Mouse (Mus musculus): ENCODE data around the gene Atp7b.
A peak's percentile ranks its signal among the peaks of the same experiment; 100 is the strongest.

Gene Atp7b

GRCm38 (mm10) chr8:22022244-22022643 lies 37.9 kb downstream of the Atp7b start:
- no peak for DNase-seq

GRCm38 (mm10) chr8:22019498-22019897 lies 40.6 kb downstream of the Atp7b start:
- no peak for DNase-seq

DNA sequence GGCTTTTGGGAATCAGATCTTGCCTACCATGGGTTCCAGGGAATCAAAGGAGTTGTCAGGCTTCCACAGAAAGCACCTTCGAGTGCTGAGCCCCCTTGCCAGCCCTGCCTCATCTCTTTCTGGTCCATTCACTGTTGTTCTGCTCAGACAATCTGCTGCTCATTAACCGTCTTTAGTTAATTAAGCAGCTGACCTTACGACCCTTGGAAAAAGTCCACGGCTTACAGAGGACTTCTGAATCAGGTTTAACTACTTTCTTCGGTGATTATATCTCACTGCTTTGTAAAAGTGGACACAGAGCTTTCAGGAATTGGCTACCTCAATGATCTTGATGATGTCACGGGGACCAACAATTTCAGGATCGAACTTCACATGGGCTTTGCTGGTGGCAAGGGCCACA lies 42.4 kb downstream of the Atp7b start:
- peak; percentile 28 for DNase-seq

GRCm38 (mm10) chr8:22013034-22013707 lies 46.9 kb downstream of the Atp7b start:
- no peak for DNase-seq

DNA sequence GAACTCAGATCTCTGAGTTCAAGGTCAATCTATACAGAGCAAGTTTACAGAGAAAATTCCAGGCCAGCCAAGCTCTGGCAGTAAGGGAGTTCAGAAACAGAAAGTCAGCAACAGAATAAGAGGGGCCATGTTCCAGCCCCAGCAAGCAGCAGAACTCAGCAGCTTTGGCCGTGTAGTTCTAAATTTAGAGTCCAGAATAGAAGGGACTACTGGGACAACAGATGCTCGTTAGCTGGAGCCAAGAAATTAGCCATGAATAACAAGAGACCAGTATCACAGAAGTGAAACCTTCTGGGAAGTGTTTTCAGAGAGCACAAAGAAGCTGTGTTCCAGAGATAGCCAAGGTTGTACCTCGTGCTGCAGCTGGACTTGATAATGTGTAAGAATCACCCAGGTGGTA lies 50.7 kb downstream of the Atp7b start:
- no peak for DNase-seq

DNA sequence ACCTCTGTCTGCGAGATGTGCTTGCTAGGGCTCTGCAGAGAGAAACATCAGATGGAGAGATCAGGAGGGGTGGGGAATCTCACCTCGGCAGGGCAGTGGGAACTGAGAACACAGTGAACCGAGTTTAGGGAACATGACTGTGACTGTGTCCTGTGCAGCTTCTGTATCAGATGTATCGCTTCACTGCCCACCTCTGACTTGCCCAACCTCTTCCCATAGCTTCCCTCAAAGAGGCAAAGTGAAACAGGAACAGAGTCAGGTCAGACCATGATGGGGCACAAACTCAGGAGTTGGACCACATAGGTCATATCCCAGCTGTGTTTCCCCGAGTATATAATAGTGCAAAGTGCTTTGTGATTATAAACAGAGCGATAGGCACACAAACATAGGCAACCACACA lies 53.7 kb downstream of the Atp7b start:
- no peak for DNase-seq

- DNase-seq = no peak
These were observed 55.2 kb downstream of the Atp7b start for GRCm38 (mm10) chr8:22004750-22005522.

DNA sequence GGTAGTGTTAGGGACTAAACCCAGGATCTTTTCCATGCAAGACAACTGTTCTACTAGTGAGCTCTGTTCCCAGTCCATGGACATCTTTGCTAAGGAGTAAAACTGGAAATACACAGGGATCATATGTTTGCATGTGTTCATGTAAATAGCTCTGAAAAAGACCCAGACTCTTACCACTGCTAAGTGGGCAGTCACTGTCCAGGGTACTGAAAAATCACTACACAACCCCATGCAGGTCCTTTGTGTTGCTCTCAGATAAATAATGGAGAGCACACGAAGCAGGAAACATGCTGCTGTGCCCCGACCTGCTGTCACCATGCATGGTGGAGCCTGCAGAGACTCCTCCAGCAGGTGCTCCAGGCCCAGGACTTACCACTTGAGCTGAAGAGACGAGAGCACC lies 64.9 kb downstream of the Atp7b start:
- DNase-seq = no peak

- peak; percentile 52 for DNase-seq
These were observed 67.9 kb downstream of the Atp7b start for GRCm38 (mm10) chr8:21992184-21992583.

DNA sequence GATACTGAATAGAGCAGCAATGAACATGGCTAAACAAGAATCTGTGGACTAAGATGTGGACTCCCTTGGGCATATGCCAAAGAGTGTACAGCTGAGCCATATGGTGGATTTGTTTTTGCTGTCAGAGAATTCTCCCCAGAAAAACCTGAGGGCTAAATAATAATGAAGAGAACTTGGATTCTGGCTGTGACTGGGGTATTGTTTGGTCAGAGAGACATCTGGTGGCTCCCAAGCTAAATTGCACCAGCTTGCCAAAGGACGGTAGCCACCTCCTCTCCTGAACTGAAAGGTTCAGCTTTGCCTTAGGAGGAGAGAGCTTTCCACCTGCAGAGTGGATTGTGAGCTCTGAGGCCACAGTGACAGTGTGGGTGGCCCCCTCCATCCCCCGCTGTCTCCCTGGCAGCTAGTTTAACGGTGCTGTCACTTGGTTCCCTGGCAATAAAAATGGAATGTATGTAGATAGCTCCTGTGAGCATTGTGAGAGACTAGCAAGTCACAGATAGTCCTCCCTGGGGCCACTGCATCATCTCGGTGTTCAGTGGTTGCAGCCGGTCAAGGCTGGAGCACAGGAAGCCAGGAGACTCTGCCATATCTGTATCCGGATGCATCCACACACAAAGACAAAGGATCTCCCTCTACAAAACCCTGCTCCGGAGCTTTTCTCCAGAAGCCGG lies 78.3 kb downstream of the Atp7b start:
- no peak for DNase-seq

DNA sequence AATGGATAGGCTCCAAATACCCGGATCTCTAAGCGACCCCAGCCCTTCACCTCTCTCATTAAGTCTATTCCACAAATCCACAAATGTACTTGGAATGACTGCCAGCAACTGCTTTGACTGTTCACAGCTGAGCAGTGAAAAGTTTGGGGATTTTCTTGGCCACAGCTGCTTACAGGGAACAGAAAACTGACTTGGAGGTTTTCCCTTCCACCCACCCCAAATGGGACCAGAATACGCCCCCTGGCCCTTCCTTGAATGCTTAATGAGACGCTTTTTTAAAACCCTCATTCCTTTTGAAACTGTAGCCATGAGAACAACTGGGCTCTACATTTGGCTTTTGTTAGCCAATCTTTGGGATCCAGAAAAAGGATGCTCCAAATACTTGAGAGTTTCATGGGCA lies 81.9 kb downstream of the Atp7b start:
- no peak for DNase-seq

GRCm38 (mm10) chr8:21969475-21969874 lies 90.6 kb downstream of the Atp7b start, which contains the start of gene Ccdc70:
Ccdc70 (plus strand) TSS chr8:21969775.
- DNase-seq = no peak

DNA sequence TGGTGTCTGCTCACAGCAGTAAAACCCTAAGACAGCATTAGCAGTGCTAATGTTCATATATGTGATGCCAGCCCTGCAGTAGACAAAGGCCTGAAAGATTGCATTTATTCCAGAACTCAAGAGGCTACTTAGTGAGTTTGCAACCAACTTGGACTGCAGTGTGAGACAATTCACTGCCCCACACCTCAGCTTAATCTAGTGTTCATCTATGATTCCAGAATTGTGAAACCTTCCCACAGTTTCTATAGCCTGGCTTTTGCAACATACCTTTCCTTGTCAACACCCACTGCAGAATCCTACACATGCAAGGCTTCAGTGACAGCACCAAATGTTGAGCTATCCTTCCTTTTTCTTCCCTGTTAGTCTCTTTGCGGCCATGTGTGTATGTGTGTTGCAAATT lies 93.5 kb downstream of the Atp7b start:
- no peak for DNase-seq

- no peak for DNase-seq
These were observed 101.7 kb downstream of the Atp7b start, which contains the start of gene Fam90a1a for GRCm38 (mm10) chr8:21958414-21958813. Fam90a1a (plus strand) TSS chr8:21958714.

DNA sequence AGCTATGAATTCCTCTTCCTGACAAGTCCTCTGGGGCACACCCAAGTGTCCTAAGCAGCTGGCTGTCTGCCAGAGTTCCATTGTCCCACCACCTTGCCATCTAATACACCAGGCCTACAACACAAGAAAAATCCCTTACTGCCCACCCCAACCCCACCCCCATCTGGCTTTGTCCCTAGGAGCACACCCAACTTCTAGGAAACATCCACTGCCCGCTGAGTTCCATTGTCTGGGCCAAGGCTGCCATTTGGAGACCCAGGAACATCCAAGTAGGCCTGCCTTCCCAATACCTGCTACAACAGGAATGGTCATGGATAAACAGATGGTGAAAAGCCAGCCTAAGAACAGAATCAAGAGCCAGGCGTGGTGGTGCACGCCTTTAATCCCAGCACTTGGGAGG lies 103.8 kb downstream of the Atp7b start:
- no peak for DNase-seq

DNA sequence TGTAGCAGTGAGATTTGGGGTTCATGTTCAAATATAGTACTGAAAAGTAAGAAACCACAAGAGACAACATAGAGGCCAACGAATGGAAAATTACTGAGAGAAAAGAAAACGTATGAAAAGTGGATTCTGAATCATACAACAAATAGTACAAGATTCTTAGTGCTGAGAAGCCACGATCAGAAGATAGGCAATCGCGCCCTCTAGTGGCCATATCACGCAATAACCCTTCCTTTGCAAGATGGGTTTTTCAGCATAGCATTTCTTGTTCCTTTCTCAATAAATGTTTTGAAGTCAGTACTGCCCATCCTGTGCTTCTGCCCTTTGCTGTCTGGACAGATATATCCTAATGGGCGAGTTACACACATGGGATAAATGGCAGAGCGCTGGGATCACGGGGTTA lies 104.8 kb downstream of the Atp7b start:
- peak; percentile 46 for DNase-seq

- peak; percentile 10 for DNase-seq
These were observed 112.6 kb downstream of the Atp7b start for GRCm38 (mm10) chr8:21947311-21948017.

- DNase-seq = no peak
These were observed 113.6 kb downstream of the Atp7b start, which contains the start of gene Defb13 for GRCm38 (mm10) chr8:21946462-21946861. Defb13 (plus strand) TSS chr8:21946762.

Measured in kidney, postnatal 14 days (tissue).